In the genomic region with DNA sequence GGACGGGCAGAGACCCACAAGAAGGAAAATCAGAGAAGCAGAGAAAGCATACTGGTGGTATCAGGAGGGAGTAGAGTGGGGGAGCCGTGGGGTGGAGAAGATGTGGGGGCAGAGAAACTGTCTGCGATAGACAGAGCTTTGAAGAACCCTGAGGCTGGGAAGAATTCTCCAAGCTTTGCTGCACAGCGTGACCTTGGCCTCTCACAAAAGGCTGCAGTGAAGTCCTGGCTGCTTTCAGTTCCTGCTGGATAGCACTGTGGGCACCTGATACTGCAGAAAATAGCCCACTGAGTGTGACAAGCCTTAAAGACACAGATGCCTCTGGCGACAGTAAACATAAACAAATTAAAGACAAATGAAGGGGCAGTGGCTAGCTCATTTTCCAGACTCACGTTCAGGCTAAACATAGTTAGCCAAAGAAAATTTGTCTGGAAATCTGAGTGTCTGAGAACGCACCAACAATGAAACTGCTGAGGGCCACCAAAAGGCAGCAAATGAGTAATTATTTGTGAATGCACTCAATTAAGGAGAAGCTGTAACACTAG, we compare ENCODE assay signal across 9 mouse cellular contexts.
DNase-seq lines count a peak whose midpoint lies in the region; ATAC-seq and TF ChIP-seq lines count a peak whose summit lies in the region.
"Had no signal": no experiment of that assay in that cellular context is flagged by ENCODE, and none has a peak within 500 bp of the region (broad histone marks: within the 10 kb centered on the region; RNA-seq: fewer than 3 reads in every experiment).

No protein-coding gene starts in this region.

- intact Hi-C loops in heart, postnatal 36 days (cut with DNase I) = no loop called here

- 50% methylated on average over 7 of the region's 7 CpGs for WGBS in heart, embryonic 10.5 days
- 9% methylated on average over 7 of the region's 7 CpGs for WGBS in forebrain, embryonic 16.5 days
- 24% methylated on average over 7 of the region's 7 CpGs for WGBS in olfactory bulb, adult 2 months

- no peaks in the 10 kb centered on the region for H3K36me3 ChIP-seq in heart, embryonic 10.5 days
- H3K36me3 ChIP-seq in forebrain, embryonic 16.5 days (ENCODE audit: control insufficient read depth, insufficient read depth) = no peaks in the 10 kb centered on the region
- H3K36me3 ChIP-seq: limb, embryonic 13.5 days had no signal

- no peak overlapping the region for H3K4me2 ChIP-seq in forebrain, embryonic 16.5 days (ENCODE audit: low read length)
- H3K4me2 ChIP-seq: limb, embryonic 13.5 days had no signal

- H3K27me3 ChIP-seq in heart, embryonic 10.5 days (ENCODE audit: insufficient read depth, poor library complexity, severe bottlenecking) = no peaks in the 10 kb centered on the region
- H3K27me3 ChIP-seq in forebrain, embryonic 16.5 days (replicated peaks; ENCODE audit: control insufficient read depth, insufficient read depth, low read length) = no peaks in the 10 kb centered on the region
- H3K27me3 ChIP-seq: limb, embryonic 13.5 days had no signal

- H3K4me3 ChIP-seq in heart, embryonic 10.5 days = no peak overlapping the region
- H3K4me3 ChIP-seq in forebrain, embryonic 16.5 days (replicated peaks; ENCODE audit: low read length) = no peak overlapping the region
- no peak overlapping the region for H3K4me3 ChIP-seq in olfactory bulb, adult 2 months (ENCODE audit: insufficient read depth, low read depth, low read length)
- H3K4me3 ChIP-seq: limb, embryonic 13.5 days had no signal

- ATAC-seq in forebrain, embryonic 16.5 days = peak; percentile 64

- no peak for TF ChIP-seq POLR2A in olfactory bulb, adult 2 months (IDR thresholded peaks at IDR 0.05; ENCODE audit: insufficient read depth, low read depth, low read length)

- no peak overlapping the region for H3K9ac ChIP-seq in forebrain, embryonic 16.5 days (replicated peaks; ENCODE audit: low read depth, low read length)
- H3K9ac ChIP-seq: limb, embryonic 13.5 days had no signal

- H3K9me3 ChIP-seq in heart, embryonic 10.5 days = no peaks in the 10 kb centered on the region
- no peaks in the 10 kb centered on the region for H3K9me3 ChIP-seq in forebrain, embryonic 16.5 days (ENCODE audit: control insufficient read depth, low read length)
- H3K9me3 ChIP-seq: limb, embryonic 13.5 days had no signal

- peak overlapping the region; percentile 85 for H3K27ac ChIP-seq in heart, embryonic 10.5 days
- peak overlapping the region; percentile 41 for H3K27ac ChIP-seq in forebrain, embryonic 16.5 days (ENCODE audit: low read length)
- 0 out of 2 replicates have a peak overlapping the region, but pooled peaks have one; percentile 21 for H3K27ac ChIP-seq in olfactory bulb, adult 2 months (ENCODE audit: insufficient read depth, low read depth, low read length)
- H3K27ac ChIP-seq: limb, embryonic 13.5 days had no signal

- no peak for TF ChIP-seq CTCF in olfactory bulb, adult 2 months (IDR thresholded peaks at IDR 0.05; ENCODE audit: insufficient read depth, low read depth, low read length)

- no peak for DNase-seq in heart, embryonic 10.5 days (ENCODE audit: low spot score)
- no peak for DNase-seq in heart, postnatal 36 days
- peak; percentile 34 for DNase-seq in ovary, adult 18-20 months (ENCODE audit: low spot score)
- no peak for DNase-seq in ovary, postnatal 10 days (ENCODE audit: low spot score)
- DNase-seq in gastrocnemius, postnatal 4 days (ENCODE audit: low spot score in 2 of 2) = no peak
- no peak for DNase-seq in kidney, postnatal 25 days

- peaks cover 12% of the 10 kb centered on the region for H3K4me1 ChIP-seq in heart, embryonic 10.5 days
- H3K4me1 ChIP-seq in forebrain, embryonic 16.5 days (replicated peaks; ENCODE audit: control insufficient read depth, insufficient read depth, low read length) = peaks cover 13% of the 10 kb centered on the region
- peaks cover 4% of the 10 kb centered on the region for H3K4me1 ChIP-seq in olfactory bulb, adult 2 months (ENCODE audit: control insufficient read depth, insufficient read depth, low read length)

Comparison
In these comparisons a context has a peak if more than half of its experiments do, and no peak if none do; other contexts are left out.
1. H3K27ac ChIP-seq: peak in every context shown above with its lines; median percentile 85 in heart, embryonic 10.5 days; 41 in forebrain, embryonic 16.5 days; 21 in olfactory bulb, adult 2 months.